ENCODE assay signal across 9 mouse cellular contexts in genomic region chr7:139979011-139979719, GRCm38 (mm10). TPM values are rescaled to one million over a fixed set of nuclear protein-coding genes. Genes with fewer than 3 reads are reported as not detected.
DNase-seq lines count a peak whose midpoint lies in the region; ATAC-seq and TF ChIP-seq lines count a peak whose summit lies in the region.
"Had no signal": no experiment of that assay in that cellular context is flagged by ENCODE, and none has a peak within 500 bp of the region (broad histone marks: within the 10 kb centered on the region; RNA-seq: fewer than 3 reads in every experiment).

No protein-coding gene starts in this region.

- 47% methylated on average over 13 of the region's 13 CpGs for WGBS in embryonic facial prominence, embryonic 10.5 days
- WGBS in hindbrain, embryonic 15.5 days, result 40% methylated on average over 13 of the region's 13 CpGs
- 33% methylated on average over 13 of the region's 13 CpGs for WGBS in liver, embryonic 16.5 days (ENCODE audit: insufficient replicate concordance)
- WGBS in stomach, postnatal 0 days, result 32% methylated on average over 13 of the region's 13 CpGs

- H3K4me1 ChIP-seq in embryonic facial prominence, embryonic 10.5 days, result peaks cover 19% of the 10 kb centered on the region
- peaks cover 13% of the 10 kb centered on the region for H3K4me1 ChIP-seq in hindbrain, embryonic 15.5 days (replicated peaks)
- peaks cover 11% of the 10 kb centered on the region for H3K4me1 ChIP-seq in liver, embryonic 16.5 days (ENCODE audit: control insufficient read depth, low read depth, low read length)
- H3K4me1 ChIP-seq in stomach, postnatal 0 days (replicated peaks; ENCODE audit: control insufficient read depth, insufficient read depth), result no peaks in the 10 kb centered on the region; the same call in 1 of the 2 replicates

- intact Hi-C loops in left cerebral cortex, adult 2 months (cut with DNase I), result loop anchor here (2.0 kb wide), 1 partner anchor 58 kb away; the partner anchor contains the start of genes Tubgcp2 and Zfp511
- intact Hi-C loops in left cerebral cortex, postnatal 4 days (cut with DNase I), result no loop called here
- intact Hi-C loops in gastrocnemius, postnatal 14 days (cut with DNase I; ENCODE audit: low total_unique reads), result no loop called here

- no peak for TF ChIP-seq EP300 in stomach, postnatal 0 days (optimal IDR thresholded peaks at IDR 0.05)

- H3K4me3 ChIP-seq in left cerebral cortex, adult 2 months, result peak overlapping the region; percentile 56
- H3K4me3 ChIP-seq in embryonic facial prominence, embryonic 10.5 days, result peak overlapping the region; percentile 78
- H3K4me3 ChIP-seq in hindbrain, embryonic 15.5 days, result peak overlapping the region; percentile 44
- H3K4me3 ChIP-seq in liver, embryonic 16.5 days (ENCODE audit: low read depth, low read length), result peak overlapping the region; percentile 60
- H3K4me3 ChIP-seq in stomach, postnatal 0 days (ENCODE audit: low read depth, low read length), result peak overlapping the region; percentile 43

- peaks cover 6% of the 10 kb centered on the region for H3K36me3 ChIP-seq in embryonic facial prominence, embryonic 10.5 days (replicated peaks)
- no peaks in the 10 kb centered on the region for H3K36me3 ChIP-seq in hindbrain, embryonic 15.5 days
- H3K36me3 ChIP-seq in liver, embryonic 16.5 days (ENCODE audit: control insufficient read depth, insufficient read depth), result no peaks in the 10 kb centered on the region
- H3K36me3 ChIP-seq in stomach, postnatal 0 days (ENCODE audit: control insufficient read depth, insufficient read depth, low read length), result no peaks in the 10 kb centered on the region

- peak overlapping the region; percentile 78 for H3K27ac ChIP-seq in left cerebral cortex, adult 2 months
- no peak overlapping the region; the same call in 1 of the 2 replicates for H3K27ac ChIP-seq in embryonic facial prominence, embryonic 10.5 days (replicated peaks)
- peak overlapping the region; percentile 35 for H3K27ac ChIP-seq in hindbrain, embryonic 15.5 days (replicated peaks)
- no peak overlapping the region for H3K27ac ChIP-seq in liver, embryonic 16.5 days (ENCODE audit: low read length)
- H3K27ac ChIP-seq in stomach, postnatal 0 days (replicated peaks), result no peak overlapping the region

- H3K9me3 ChIP-seq in embryonic facial prominence, embryonic 10.5 days, result no peaks in the 10 kb centered on the region
- no peaks in the 10 kb centered on the region for H3K9me3 ChIP-seq in hindbrain, embryonic 15.5 days
- H3K9me3 ChIP-seq in liver, embryonic 16.5 days (replicated peaks; ENCODE audit: control insufficient read depth, low read length), result no peaks in the 10 kb centered on the region
- H3K9me3 ChIP-seq in stomach, postnatal 0 days (ENCODE audit: control insufficient read depth, low read length), result no peaks in the 10 kb centered on the region

- peak overlapping the region; percentile 59 for H3K4me2 ChIP-seq in hindbrain, embryonic 15.5 days
- H3K4me2 ChIP-seq in liver, embryonic 16.5 days (ENCODE audit: low read depth, low read length), result peak overlapping the region; percentile 77
- peak overlapping the region; percentile 67 for H3K4me2 ChIP-seq in stomach, postnatal 0 days (replicated peaks; ENCODE audit: low read depth)

- H3K27me3 ChIP-seq in embryonic facial prominence, embryonic 10.5 days (replicated peaks; ENCODE audit: low read depth, poor library complexity, severe bottlenecking), result peaks cover 7% of the 10 kb centered on the region
- H3K27me3 ChIP-seq in hindbrain, embryonic 15.5 days, result no peaks in the 10 kb centered on the region
- no peaks in the 10 kb centered on the region for H3K27me3 ChIP-seq in liver, embryonic 16.5 days (ENCODE audit: control insufficient read depth, insufficient read depth, low read depth, low read length)
- H3K27me3 ChIP-seq in stomach, postnatal 0 days (ENCODE audit: control insufficient read depth, insufficient read depth, low read length), result no peaks in the 10 kb centered on the region

- H3K9ac ChIP-seq in hindbrain, embryonic 15.5 days, result peak overlapping the region; percentile 20
- H3K9ac ChIP-seq in liver, embryonic 16.5 days (ENCODE audit: low read depth, low read length), result no peak overlapping the region
- H3K9ac ChIP-seq in stomach, postnatal 0 days (ENCODE audit: low read length), result peak overlapping the region; percentile 18; the same call in 1 of the 2 replicates

- no peak for TF ChIP-seq CTCF in left cerebral cortex, adult 2 months (IDR thresholded peaks at IDR 0.05)
- no peak for TF ChIP-seq CTCF in stomach, postnatal 0 days (IDR thresholded peaks at IDR 0.05; ENCODE audit: low read depth)

- DNase-seq in left cerebral cortex, adult 2 months (ENCODE audit: extremely low spot score in 1 of 2, low spot score in 2 of 2), result peak in 1 of 2 experiments; percentile 35
- no peak for DNase-seq in left cerebral cortex, postnatal 4 days
- DNase-seq in embryonic facial prominence, embryonic 10.5 days (ENCODE audit: low spot score), result peak; percentile 29
- DNase-seq in stomach, postnatal 0 days (ENCODE audit: low spot score), result no peak
- no peak for DNase-seq in gastrocnemius, postnatal 14 days
- no peak for DNase-seq in thymus, postnatal 25 days

- peak; percentile 65; the same call in 1 of the 2 replicates for ATAC-seq in hindbrain, embryonic 15.5 days (ENCODE audit: low FRiP score, low read depth)
- no peak for ATAC-seq in liver, embryonic 16.5 days (ENCODE audit: low read depth)
- ATAC-seq in stomach, postnatal 0 days (ENCODE audit: low FRiP score, low TSS enrichment), result 0 out of 2 replicates have a peak, but pooled peaks have one; percentile 47

RNA-seq across cellular contexts. Expression of gene 6430531B16Rik, which starts 0.6 kb away (rescaled TPM):
- total RNA-seq in left cerebral cortex, adult 2 months (2021), result 1 to 10 TPM; 1.0 to 2.2 TPM
- total RNA-seq in left cerebral cortex, postnatal 4 days (2021), result under 1 TPM; 0.66 to 0.83 TPM
- 0.92 and 1.3 TPM in 2 replicates for polyA plus RNA-seq in embryonic facial prominence, embryonic 10.5 days (2016; fragmentation: Nextera tagmentation; extraction: Ambion mirVana)
- polyA plus RNA-seq in hindbrain, embryonic 15.5 days (2015; fragmentation: Nextera tagmentation; extraction: Ambion mirVana), result 0.68 and 0.97 TPM in 2 replicates
- not detected in 2 replicates for polyA plus RNA-seq in liver, embryonic 16.5 days (2015; fragmentation: Nextera tagmentation; extraction: Ambion mirVana)
- 0.11 and 0.17 TPM in 2 replicates for polyA plus RNA-seq in stomach, postnatal 0 days (2015; fragmentation: Nextera tagmentation; extraction: Ambion mirVana)
- total RNA-seq in gastrocnemius, postnatal 14 days (2021), result not detected

RNA-seq across cellular contexts. Expression of gene Adam8, which starts 13.2 kb away (rescaled TPM):
- total RNA-seq in left cerebral cortex, adult 2 months (2021), result 1 to 10 TPM; 3.1 to 3.9 TPM
- 1 to 10 TPM; 2.4 to 2.6 TPM for total RNA-seq in left cerebral cortex, postnatal 4 days (2021)
- 1.7 and 2.3 TPM in 2 replicates for polyA plus RNA-seq in embryonic facial prominence, embryonic 10.5 days (2016; fragmentation: Nextera tagmentation; extraction: Ambion mirVana)
- polyA plus RNA-seq in hindbrain, embryonic 15.5 days (2015; fragmentation: Nextera tagmentation; extraction: Ambion mirVana), result 2.9 and 3.6 TPM in 2 replicates
- 1.6 and 1.8 TPM in 2 replicates for polyA plus RNA-seq in liver, embryonic 16.5 days (2015; fragmentation: Nextera tagmentation; extraction: Ambion mirVana)
- 0.85 and 1.1 TPM in 2 replicates for polyA plus RNA-seq in stomach, postnatal 0 days (2015; fragmentation: Nextera tagmentation; extraction: Ambion mirVana)
- under 1 TPM; 0.59 to 0.75 TPM for total RNA-seq in gastrocnemius, postnatal 14 days (2021)

RNA-seq across cellular contexts. Expression of gene Utf1, which starts 35.6 kb away (rescaled TPM):
- not detected for total RNA-seq in left cerebral cortex, adult 2 months (2021)
- total RNA-seq in left cerebral cortex, postnatal 4 days (2021), result not detected
- 0.20 and 0.36 TPM in 2 replicates for polyA plus RNA-seq in embryonic facial prominence, embryonic 10.5 days (2016; fragmentation: Nextera tagmentation; extraction: Ambion mirVana)
- not detected in 2 replicates for polyA plus RNA-seq in hindbrain, embryonic 15.5 days (2015; fragmentation: Nextera tagmentation; extraction: Ambion mirVana)
- not detected in 2 replicates for polyA plus RNA-seq in liver, embryonic 16.5 days (2015; fragmentation: Nextera tagmentation; extraction: Ambion mirVana)
- 0.13 TPM in 1 of 2 replicates, not detected in the other for polyA plus RNA-seq in stomach, postnatal 0 days (2015; fragmentation: Nextera tagmentation; extraction: Ambion mirVana)
- total RNA-seq in gastrocnemius, postnatal 14 days (2021), result not detected
- total RNA-seq: layer of hippocampus, postnatal 14 days had no signal

RNA-seq across cellular contexts. Expression of gene Zfp511, which starts 57.0 kb away (rescaled TPM):
- total RNA-seq in left cerebral cortex, adult 2 months (2021), result 10 to 100 TPM; 25.8 to 26.0 TPM
- total RNA-seq in left cerebral cortex, postnatal 4 days (2021), result 10 to 100 TPM; 32.3 to 33.9 TPM
- 39.2 and 42.7 TPM in 2 replicates for polyA plus RNA-seq in embryonic facial prominence, embryonic 10.5 days (2016; fragmentation: Nextera tagmentation; extraction: Ambion mirVana)
- 48.1 and 56.8 TPM in 2 replicates for polyA plus RNA-seq in hindbrain, embryonic 15.5 days (2015; fragmentation: Nextera tagmentation; extraction: Ambion mirVana)
- 15.5 and 16.5 TPM in 2 replicates for polyA plus RNA-seq in liver, embryonic 16.5 days (2015; fragmentation: Nextera tagmentation; extraction: Ambion mirVana)
- 19.7 and 20.7 TPM in 2 replicates for polyA plus RNA-seq in stomach, postnatal 0 days (2015; fragmentation: Nextera tagmentation; extraction: Ambion mirVana)
- 1 to 10 TPM; 6.9 to 7.4 TPM for total RNA-seq in gastrocnemius, postnatal 14 days (2021)

RNA-seq across cellular contexts. Expression of gene Tubgcp2, which starts 57.3 kb away (rescaled TPM):
- 10 to 100 TPM; 34.4 to 35.0 TPM for total RNA-seq in left cerebral cortex, adult 2 months (2021)
- 10 to 100 TPM; 55.1 to 58.0 TPM for total RNA-seq in left cerebral cortex, postnatal 4 days (2021)
- 80.2 and 80.8 TPM in 2 replicates for polyA plus RNA-seq in embryonic facial prominence, embryonic 10.5 days (2016; fragmentation: Nextera tagmentation; extraction: Ambion mirVana)
- 53.3 and 56.6 TPM in 2 replicates for polyA plus RNA-seq in hindbrain, embryonic 15.5 days (2015; fragmentation: Nextera tagmentation; extraction: Ambion mirVana)
- 22.2 and 23.3 TPM in 2 replicates for polyA plus RNA-seq in liver, embryonic 16.5 days (2015; fragmentation: Nextera tagmentation; extraction: Ambion mirVana)
- polyA plus RNA-seq in stomach, postnatal 0 days (2015; fragmentation: Nextera tagmentation; extraction: Ambion mirVana), result 17.7 and 20.1 TPM in 2 replicates
- 10 to 100 TPM; 16.3 to 18.1 TPM for total RNA-seq in gastrocnemius, postnatal 14 days (2021)

Comparison
In these comparisons a context has a peak if more than half of its experiments do, and no peak if none do; other contexts are left out.
1. H3K27ac ChIP-seq: peak in left cerebral cortex, adult 2 months (single experiment) and hindbrain, embryonic 15.5 days (single experiment); none in embryonic facial prominence, embryonic 10.5 days (single experiment), liver, embryonic 16.5 days (single experiment) and stomach, postnatal 0 days (single experiment).
2. Peak in every context shown above with its lines, with median percentiles within 50 percentile points of each other: H3K4me3 ChIP-seq and H3K4me2 ChIP-seq.